Mouse (Mus musculus) lung, embryonic 14.5 days (tissue): ENCODE data around the gene 1700008O03Rik. TPM values are rescaled to one million over a fixed set of nuclear protein-coding genes. Genes with fewer than 3 reads are reported as not detected.
A peak's percentile ranks its signal among the peaks of the same experiment; 100 is the strongest.

ENCODE experiments used
- ATAC-seq: fragments of 200-750 bp; cut with Nextera tagmentation; 2 replicates; pipeline ENCODE4 v1.8.0; 2017; ENCODE audit warnings: mild to moderate bottlenecking, moderate TSS enrichment, moderate library complexity; ENCODE audit not compliant: insufficient read depth
- DNase-seq: peaks from one replicate; pipeline ENCODE4 v3.0.0-alpha.2; 2015
- H3K27ac ChIP-seq: fragments of 300-500 bp; sonication (generic); 2 replicates; pipeline ENCODE4 v1.5.1; 2014; ENCODE audit warnings: low read depth, mild to moderate bottlenecking, moderate library complexity
- H3K27me3 ChIP-seq: fragments of 300-500 bp; sonication (generic); 2 replicates; pipeline ENCODE4 v1.6.1; 2014; ENCODE audit warnings: low read length, control low read depth; ENCODE audit not compliant: insufficient read depth
- H3K36me3 ChIP-seq: fragments of 300-500 bp; sonication (generic); 2 replicates; pipeline ENCODE4 v1.6.1; 2014; ENCODE audit warnings: control low read depth; ENCODE audit not compliant: insufficient read depth
- H3K4me1 ChIP-seq: fragments of 300-500 bp; sonication (generic); 2 replicates; pipeline ENCODE4 v1.6.1; 2014; ENCODE audit warnings: antibody characterized with exemption, control low read depth; ENCODE audit not compliant: insufficient read depth
- H3K4me2 ChIP-seq: fragments of 300-500 bp; sonication (generic); 2 replicates; pipeline ENCODE4 v1.6.1; 2014; ENCODE audit warnings: mild to moderate bottlenecking
- H3K4me3 ChIP-seq: fragments of 300-500 bp; sonication (generic); 2 replicates; pipeline ENCODE4 v1.5.1; 2014; ENCODE audit warnings: low read depth, low read length
- H3K9ac ChIP-seq: fragments of 300-500 bp; sonication (generic); 2 replicates; pipeline ENCODE4 v1.6.1; 2014
- H3K9me3 ChIP-seq: fragments of 300-500 bp; sonication (generic); 2 replicates; pipeline ENCODE4 v1.6.1; 2016; ENCODE audit warnings: low read depth, low read length, control low read depth
- CTCF ChIP-seq: IDR thresholded peaks from 2 replicates; pipeline ENCODE4 v1.5.1; 2016; ENCODE audit warnings: antibody characterized with exemption, low read depth
- WGBS: fragments of 180-500 bp; shearing (Covaris S2); extraction: QIAGEN DNeasy Blood & Tissue Kit; methylation state at CpG from one replicate; pipeline ENCODE4 v1.1.7; 2014; 5-methylcytosine and 5-hydroxymethylcytosine counted together
- polyA plus RNA-seq: library from polyadenylated mRNA; unstranded; fragments of >200 nt; fragmentation: Nextera tagmentation; extraction: Ambion mirVana; gene quantifications from 2 replicates; pipeline ENCODE4 v1.2.1, GENCODE M21; 2014

1700008O03Rik gene
- polyA plus RNA-seq, 1 experiment from 2014 or later = 0.71 TPM

DNA sequence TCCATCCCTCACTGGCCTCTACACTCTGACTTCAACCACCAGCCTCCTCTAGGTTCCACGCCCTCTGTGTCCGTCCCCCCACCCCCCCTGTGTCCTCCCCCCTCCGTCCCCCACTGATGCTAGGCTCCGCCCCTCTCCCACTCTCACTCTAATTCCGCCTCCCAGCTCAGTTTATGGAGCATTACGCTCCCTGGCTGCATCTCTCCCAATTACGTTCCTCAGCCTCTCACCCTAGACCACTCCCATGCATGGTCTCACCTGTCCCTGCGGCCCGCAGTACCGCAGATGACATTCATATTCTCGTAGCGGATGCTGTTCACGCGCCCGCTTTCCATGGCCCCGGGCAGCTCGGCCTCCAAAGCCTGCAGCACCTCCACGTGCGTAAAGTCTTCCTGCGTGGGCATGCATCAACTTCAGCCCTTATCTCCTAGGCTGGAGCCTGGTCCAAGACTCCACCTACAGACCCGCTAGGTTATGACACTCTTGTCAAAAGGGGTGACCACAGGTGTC lies 24.8 kb downstream of the 1700008O03Rik start:
- ATAC-seq = peak; percentile 14; the same call in 1 of the 2 replicates
- Histone ChIP-seq H3K36me3 (no peaks in the 10 kb centered on the region), H3K9me3 (no peaks in the 10 kb centered on the region), H3K27me3 (peaks cover 45% of the 10 kb centered on the region), H3K4me3 (peak overlapping the region; percentile 43; the same call in 1 of the 2 replicates), H3K4me2 (peak overlapping the region; percentile 82), H3K4me1 (peaks cover 14% of the 10 kb centered on the region), H3K9ac (no peak overlapping the region), H3K27ac (peak overlapping the region; percentile 12; the same call in 1 of the 2 replicates)
- 7% methylated on average over 21 of the region's 21 CpGs for WGBS
- peak; percentile 13; the same call in 1 of the 2 replicates for TF ChIP-seq CTCF
- DNase-seq = no peak

- Histone ChIP-seq H3K27me3 (peaks cover 52% of the 10 kb centered on the region), H3K4me2 (peak overlapping the region; percentile 82), H3K4me3 (peak overlapping the region; percentile 43), H3K4me1 (peaks cover 14% of the 10 kb centered on the region), H3K9me3 (no peaks in the 10 kb centered on the region), H3K27ac (peak overlapping the region; percentile 36; the same call in 1 of the 2 replicates), H3K9ac (peak overlapping the region; percentile 43; the same call in 1 of the 2 replicates), H3K36me3 (no peaks in the 10 kb centered on the region)
- peak; percentile 95 for DNase-seq
- ATAC-seq = peak; percentile 55
- TF ChIP-seq CTCF = 0 out of 2 replicates have a peak, but pooled peaks have one; percentile 8
- WGBS = under 1% methylated on average over 54 of the region's 54 CpGs
These were observed 25.5 kb downstream of the 1700008O03Rik start for GRCm38 (mm10) chr7:44359908-44360672.

DNA sequence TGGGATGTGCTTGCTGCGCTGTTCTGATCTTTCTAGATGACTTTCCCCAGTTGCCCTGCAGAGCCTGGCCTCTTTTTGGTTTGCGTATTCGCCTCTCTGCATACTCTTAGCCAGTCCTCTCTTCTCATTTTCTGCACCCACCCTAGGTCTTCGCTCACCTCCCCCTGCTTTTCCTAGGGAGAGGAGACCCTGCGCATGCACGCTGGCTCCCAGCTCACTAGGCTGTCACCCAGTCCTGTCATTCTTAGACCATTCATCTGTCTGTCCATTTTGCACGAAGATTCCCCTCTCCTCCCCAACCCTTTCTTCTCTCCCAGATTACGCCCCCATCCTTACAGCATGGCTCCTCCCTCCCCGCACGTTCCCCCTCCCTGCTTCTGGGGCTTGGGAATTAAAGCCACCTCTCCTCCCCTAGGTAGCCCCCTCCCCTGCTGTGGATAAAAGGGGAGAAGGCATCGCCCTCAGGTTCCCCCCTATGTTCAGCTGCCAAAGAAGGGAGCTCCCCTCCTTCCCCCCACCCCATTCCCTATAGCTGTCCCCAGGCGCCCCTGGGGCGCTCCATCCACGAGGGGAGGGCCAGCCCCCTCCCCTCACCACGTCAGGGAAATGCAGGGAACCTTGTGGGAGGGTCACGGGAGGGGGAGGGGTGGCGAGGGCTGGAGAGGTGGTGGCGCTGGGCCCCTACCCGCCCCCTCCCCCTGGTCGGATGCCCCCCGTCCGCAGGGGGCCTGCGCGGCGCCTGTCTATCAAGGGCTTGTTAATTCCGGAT lies 26.6 kb downstream of the 1700008O03Rik start:
- no peaks in the 10 kb centered on the region for H3K9me3 ChIP-seq
- WGBS = 4% methylated on average over 23 of the region's 26 CpGs
- H3K36me3 ChIP-seq = no peaks in the 10 kb centered on the region
- H3K27ac ChIP-seq = peak overlapping the region; percentile 36; the same call in 1 of the 2 replicates
- peak overlapping the region; percentile 43 for H3K4me3 ChIP-seq
- H3K27me3 ChIP-seq = peaks cover 63% of the 10 kb centered on the region
- 0 out of 2 replicates have a peak, but pooled peaks have one; percentile 4 for ATAC-seq
- peak overlapping the region; percentile 55 for H3K9ac ChIP-seq
- TF ChIP-seq CTCF = no peak
- H3K4me2 ChIP-seq = peak overlapping the region; percentile 82
- peaks cover 14% of the 10 kb centered on the region for H3K4me1 ChIP-seq
- no peak for DNase-seq

GRCm38 (mm10) chr7:44358012-44358411 lies 27.6 kb downstream of the 1700008O03Rik start:
- 14% methylated on average over 5 of the region's 5 CpGs for WGBS
- Histone ChIP-seq H3K9ac (no peak overlapping the region), H3K27me3 (peaks cover 73% of the 10 kb centered on the region), H3K36me3 (no peaks in the 10 kb centered on the region), H3K27ac (no peak overlapping the region), H3K4me1 (peaks cover 14% of the 10 kb centered on the region), H3K4me3 (no peak overlapping the region), H3K9me3 (no peaks in the 10 kb centered on the region), H3K4me2 (peak overlapping the region; percentile 51)
- ATAC-seq (no peak), DNase-seq (peak; percentile 34)
- TF ChIP-seq CTCF = no peak

- Histone ChIP-seq H3K27me3 (peaks cover 78% of the 10 kb centered on the region), H3K9ac (no peak overlapping the region), H3K4me2 (peak overlapping the region; percentile 51), H3K4me3 (no peak overlapping the region), H3K4me1 (peaks cover 14% of the 10 kb centered on the region), H3K27ac (no peak overlapping the region), H3K36me3 (no peaks in the 10 kb centered on the region), H3K9me3 (no peaks in the 10 kb centered on the region)
- DNase-seq (no peak), ATAC-seq (no peak)
- peak; percentile 32; the same call in 1 of the 2 replicates for TF ChIP-seq CTCF
- WGBS = 12% methylated on average over 10 of the region's 10 CpGs
These were observed 28.1 kb downstream of the 1700008O03Rik start for GRCm38 (mm10) chr7:44357531-44357930.

DNA sequence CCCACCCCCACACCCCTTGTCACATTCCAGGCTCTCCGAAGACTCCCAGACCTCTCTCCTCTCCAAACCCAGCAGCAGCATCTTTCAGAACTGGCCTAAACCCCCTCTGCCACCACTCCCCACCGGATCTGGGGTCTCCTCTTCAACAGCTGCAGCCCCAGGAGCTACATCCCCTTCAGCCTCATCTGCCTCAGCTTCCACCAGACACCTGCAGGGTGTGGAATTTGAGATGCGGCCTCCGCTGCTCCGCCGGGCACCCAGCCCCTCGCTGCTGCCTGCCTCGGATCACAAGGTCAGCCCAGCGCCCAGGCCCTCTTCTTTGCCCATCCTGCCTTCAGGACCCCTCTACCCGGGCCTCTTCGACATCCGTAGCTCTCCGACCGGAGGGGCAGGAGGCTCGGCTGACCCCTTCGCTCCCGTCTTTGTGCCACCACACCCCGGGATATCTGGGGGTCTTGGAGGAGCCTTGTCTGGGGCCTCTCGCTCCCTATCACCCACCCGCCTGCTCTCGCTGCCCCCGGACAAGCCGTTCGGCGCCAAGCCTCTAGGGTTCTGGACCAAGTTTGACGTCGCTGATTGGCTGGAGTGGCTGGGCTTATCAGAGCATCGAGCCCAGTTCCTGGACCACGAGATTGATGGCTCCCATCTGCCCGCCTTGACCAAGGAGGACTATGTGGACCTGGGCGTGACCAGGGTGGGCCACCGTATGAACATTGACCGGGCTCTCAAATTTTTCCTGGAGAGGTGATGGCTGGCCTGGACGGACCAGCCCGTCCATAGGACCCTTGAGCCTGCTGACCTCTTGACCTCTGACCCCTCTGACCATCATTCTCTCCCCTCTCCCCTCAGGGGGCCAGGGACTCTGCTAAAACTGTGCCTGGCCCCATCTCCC lies 28.8 kb downstream of the 1700008O03Rik start:
- TF ChIP-seq CTCF = no peak
- H3K9me3 ChIP-seq = no peaks in the 10 kb centered on the region
- no peak overlapping the region for H3K27ac ChIP-seq
- ATAC-seq (no peak), DNase-seq (no peak)
- whole genome bisulfite sequencing = 2% methylated on average over 35 of the region's 35 CpGs
- H3K9ac ChIP-seq = peak overlapping the region; percentile 26; the same call in 1 of the 2 replicates
- H3K4me3 ChIP-seq = peak overlapping the region; percentile 21
- peaks cover 14% of the 10 kb centered on the region for H3K4me1 ChIP-seq
- no peaks in the 10 kb centered on the region for H3K36me3 ChIP-seq
- peaks cover 85% of the 10 kb centered on the region for H3K27me3 ChIP-seq
- peak overlapping the region; percentile 51 for H3K4me2 ChIP-seq
